Mouse (Mus musculus): Measurements from ENCODE around the gene Actb.

Actb gene

GRCm38 (mm10) chr5:142906532-142907047 is at the start of gene Actb:
TSS of gene Actb (minus strand) at chr5:142906754.
- in situ Hi-C loops (cut with MboI, MseI), result no loop called here

- in situ Hi-C loops (cut with MboI, MseI), result no loop called here
These were observed 47.1 kb upstream of the Actb start for GRCm38 (mm10) chr5:142953641-142954040.

DNA sequence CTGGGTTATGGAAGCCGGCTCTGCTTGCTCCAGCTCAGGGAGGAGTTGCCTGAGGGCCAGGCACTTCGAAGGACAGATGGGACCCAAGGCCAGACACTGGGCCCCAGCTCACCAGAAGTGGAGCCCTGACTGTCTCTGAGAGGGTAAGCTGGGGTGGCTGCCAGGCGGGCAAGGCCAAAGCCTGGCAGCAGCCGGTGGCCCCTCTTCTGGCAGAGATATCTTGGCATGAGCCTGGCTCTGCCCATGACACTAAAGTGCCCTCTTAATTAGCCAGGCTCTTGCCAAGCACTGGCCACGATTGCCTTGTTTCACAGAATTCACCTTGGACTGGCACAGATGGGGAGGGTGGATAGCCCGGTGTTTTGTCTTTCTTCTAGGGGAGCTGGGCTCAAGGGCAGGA is 43.9 kb upstream of the Actb start:
- in situ Hi-C loops (cut with MboI, MseI), result no loop called here

DNA sequence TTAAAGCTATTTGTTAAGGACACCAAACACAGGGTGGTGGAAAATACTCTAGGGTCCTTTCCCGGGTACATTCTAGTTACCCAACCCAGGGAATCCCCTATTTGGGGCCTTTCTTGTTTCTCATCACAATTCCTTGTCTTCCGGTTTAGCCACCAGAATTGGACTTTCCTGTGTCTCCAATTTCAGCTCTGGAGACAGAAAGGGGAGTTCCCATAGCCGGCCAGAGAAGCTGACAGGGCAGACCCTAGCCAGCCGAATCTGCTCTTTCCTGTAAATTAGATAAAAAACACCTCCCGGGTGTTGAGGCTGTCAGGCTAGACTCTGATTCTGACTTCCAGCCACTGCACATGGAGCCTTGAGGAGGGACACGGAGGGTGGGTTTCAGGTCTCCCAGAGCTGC is 43.0 kb upstream of the Actb start:
- in situ Hi-C loops (cut with MboI, MseI), result no loop called here

DNA sequence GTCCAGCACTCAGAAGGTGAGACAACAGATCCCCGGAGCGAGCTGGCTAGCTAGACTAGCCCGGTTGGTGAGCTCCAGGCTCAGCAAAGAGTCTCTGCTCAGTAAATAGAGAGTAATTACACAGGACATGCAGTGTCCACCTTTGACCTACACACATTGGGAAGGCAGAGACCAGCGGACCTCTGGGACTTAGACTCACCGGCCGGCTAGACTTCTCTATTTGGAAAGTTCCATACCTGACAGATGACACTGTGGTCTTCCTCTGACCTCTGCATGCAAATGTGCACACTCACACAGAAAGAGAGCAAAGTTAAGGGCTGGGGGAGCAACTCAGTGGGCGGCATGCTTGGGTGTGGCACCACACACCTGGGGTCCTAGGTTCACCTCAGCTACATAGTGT is 40.9 kb upstream of the Actb start:
- in situ Hi-C loops (cut with MboI, MseI), result no loop called here

- in situ Hi-C loops (cut with MboI, MseI), result no loop called here
These were observed 38.6 kb upstream of the Actb start for GRCm38 (mm10) chr5:142944979-142945682.

GRCm38 (mm10) chr5:142940393-142940792 is 33.8 kb upstream of the Actb start:
- in situ Hi-C loops (cut with MboI, MseI), result no loop called here

DNA sequence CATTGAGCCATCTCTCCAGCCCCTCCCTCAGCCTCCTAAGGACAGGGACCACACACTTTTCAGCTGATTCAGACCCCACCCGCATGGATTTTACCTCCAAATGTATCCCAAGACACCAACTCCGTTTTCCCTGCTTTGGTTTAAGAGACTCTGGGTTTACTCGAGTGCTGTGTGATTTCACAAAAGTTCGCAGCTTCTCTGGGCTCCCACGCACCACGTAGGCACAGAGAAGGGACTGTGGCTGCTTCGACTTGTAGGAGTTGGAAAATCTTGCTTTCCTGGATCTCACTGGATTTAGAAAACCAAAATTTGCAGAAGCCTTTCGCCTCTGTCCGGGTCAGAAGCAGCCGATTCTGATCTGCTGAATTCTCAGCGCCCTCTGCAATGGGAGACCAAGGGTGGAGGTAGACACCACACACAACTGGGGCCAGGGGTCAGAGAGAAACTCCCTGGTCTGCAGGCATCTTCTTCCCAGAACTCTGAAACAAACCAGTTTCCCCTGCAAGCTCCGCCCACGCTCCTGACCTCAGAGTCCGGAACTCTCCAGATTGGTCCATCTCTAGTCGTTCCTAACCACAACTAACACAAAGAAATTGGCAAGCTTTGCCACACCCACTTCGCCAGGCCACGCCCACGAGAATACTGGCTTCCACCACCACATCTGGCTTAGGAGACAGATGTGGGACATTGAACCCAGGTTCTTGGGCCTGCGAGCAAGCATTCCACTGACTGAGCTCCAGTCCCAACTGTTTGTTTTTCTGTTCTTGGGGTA is 31.6 kb upstream of the Actb start:
- in situ Hi-C loops (cut with MboI, MseI), result loop anchor here (5.0 to 10.0 kb wide), 2 partner anchors 53 to 99 kb away; no protein-coding TSS in a partner anchor

- in situ Hi-C loops (cut with MboI, MseI), result loop anchor here (5.0 to 10.0 kb wide), 2 partner anchors 52 to 101 kb away; no protein-coding TSS in a partner anchor
These were observed 29.8 kb upstream of the Actb start for GRCm38 (mm10) chr5:142936336-142936719.

DNA sequence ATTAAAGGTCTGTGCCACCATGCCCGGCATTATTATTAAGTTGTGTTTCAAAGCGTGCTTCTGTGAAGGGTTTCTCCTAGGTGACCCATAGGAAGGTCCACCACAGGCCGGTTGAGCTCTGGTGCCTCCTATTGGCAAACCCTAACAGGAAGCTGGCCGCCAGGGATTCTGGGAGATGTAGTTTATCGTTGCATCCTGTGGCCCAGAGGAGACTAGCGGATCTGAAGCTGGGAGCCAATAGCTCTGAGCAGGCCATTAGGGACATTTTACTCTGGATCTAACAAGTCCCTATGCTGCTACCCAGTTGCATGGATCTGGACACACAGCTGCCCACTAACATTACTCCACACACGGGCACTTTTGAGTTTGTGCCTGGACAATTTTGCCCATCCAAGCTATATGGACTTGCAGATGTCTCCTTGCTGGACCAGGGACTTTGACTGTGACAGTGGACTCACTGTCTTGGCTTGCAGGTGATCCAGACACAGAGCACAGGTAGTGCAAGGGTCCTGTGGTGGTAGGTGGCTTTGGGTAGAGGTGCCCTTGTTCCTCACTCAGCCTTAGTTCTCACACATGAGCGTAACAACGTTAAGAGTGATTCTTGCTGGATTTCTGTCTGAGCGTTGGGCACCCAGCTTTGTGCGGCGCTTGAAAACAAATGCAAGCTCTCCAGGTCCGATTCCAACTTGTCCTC is 29.2 kb upstream of the Actb start:
- in situ Hi-C loops (cut with MboI, MseI), result loop anchor here (5.0 to 10.0 kb wide), 2 partner anchors 51 to 102 kb away; no protein-coding TSS in a partner anchor

GRCm38 (mm10) chr5:142932731-142933130 is 26.2 kb upstream of the Actb start:
- in situ Hi-C loops (cut with MboI, MseI), result loop anchor here (10.0 kb wide), 1 partner anchor 48 kb away; no protein-coding TSS in a partner anchor

GRCm38 (mm10) chr5:142932084-142932685 is 25.6 kb upstream of the Actb start:
- in situ Hi-C loops (cut with MboI, MseI), result loop anchor here (10.0 kb wide), 1 partner anchor 47 kb away; no protein-coding TSS in a partner anchor

DNA sequence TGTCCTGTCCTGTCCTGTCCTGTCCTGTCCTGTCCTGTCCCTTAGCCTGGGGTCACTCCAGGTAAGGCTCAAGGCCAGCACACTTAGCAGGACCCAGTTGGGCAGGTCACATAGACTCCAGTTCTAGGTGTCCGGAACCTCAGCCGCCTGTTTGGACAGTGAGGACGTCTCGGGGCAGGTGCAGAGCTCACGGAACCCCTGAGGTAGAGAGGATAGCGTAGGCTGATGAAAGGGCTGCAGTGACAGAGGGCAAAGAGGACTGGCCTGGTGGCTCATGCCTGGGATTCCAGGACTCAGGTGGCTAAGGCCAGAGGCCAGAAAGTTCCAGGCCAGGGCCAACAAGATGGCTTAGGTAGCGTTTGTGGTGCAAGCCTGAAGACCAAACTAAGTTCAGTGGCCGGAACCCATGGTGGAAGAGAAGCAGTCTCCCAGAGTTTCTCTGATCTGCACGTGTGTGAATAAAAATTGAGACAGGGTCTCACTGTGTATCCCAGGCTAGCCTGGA is 24.7 kb upstream of the Actb start:
- in situ Hi-C loops (cut with MboI, MseI), result loop anchor here (10.0 kb wide), 1 partner anchor 46 kb away; no protein-coding TSS in a partner anchor

GRCm38 (mm10) chr5:142929400-142929752 is 22.8 kb upstream of the Actb start:
- in situ Hi-C loops (cut with MboI, MseI), result no loop called here

GRCm38 (mm10) chr5:142928749-142929399 is 22.3 kb upstream of the Actb start:
- in situ Hi-C loops (cut with MboI, MseI), result no loop called here

DNA sequence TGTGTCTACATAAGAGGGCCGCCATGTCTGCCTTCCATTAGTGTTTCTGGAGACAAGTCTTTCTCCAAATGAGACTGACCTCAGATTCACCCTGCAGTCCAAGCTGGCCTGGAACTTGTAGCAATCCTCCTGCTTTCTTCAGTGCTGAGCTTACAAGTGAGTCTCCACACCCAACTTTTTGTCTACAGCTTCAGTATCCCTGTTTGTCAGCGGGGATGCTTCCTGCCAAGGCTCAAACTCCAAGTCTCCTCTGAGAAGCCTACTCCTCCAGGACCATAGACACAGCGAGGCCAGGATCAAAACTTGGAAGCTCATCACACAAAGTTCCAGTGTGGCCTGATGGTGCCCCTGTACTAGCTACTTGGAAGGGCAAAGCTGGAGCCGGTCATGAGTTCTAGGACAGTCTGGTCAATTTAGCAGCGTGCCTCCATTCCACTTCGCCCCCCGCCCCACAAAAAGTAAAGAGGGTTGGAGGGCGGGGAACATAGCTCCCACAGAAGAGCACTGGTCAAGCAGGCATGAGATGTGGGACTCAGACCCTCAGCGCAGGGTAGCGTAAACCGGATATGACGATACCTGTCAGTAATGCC is 20.9 kb upstream of the Actb start:
- in situ Hi-C loops (cut with MboI, MseI), result no loop called here

- in situ Hi-C loops (cut with MboI, MseI), result no loop called here
These were observed 20.3 kb upstream of the Actb start for GRCm38 (mm10) chr5:142926940-142927228.

GRCm38 (mm10) chr5:142926204-142926939 is 19.8 kb upstream of the Actb start:
- in situ Hi-C loops (cut with MboI, MseI), result no loop called here

DNA sequence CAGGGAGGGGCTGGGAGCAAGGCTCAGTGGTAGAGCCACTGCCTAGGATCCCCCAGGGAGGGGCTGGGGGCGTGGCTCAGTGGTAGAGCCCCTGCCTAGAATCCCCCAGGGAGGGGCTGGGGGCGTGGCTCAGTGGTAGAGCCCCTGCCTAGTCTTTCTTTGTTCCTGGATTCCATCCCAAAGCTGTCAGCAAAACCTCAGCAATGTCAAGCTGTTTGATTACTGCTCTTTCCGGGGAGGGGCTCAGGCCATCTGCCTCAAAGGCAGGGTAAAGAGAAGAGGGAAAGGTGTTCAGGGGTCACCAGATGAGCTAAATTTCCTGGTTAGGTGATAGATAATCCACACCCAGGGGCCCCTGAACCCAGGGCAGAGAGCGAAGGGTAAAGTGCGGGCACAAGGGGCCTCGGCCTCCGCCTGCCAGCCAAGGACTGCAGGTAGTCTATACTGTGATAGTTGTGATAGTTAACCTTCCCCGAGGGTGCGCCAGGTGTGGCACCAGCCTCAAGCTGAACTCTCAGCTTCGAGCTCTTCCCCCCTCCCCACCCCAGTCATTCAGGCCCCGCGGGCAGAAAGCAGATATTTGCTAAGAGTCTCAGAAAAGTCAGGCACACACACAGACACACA is 17.9 kb upstream of the Actb start:
- in situ Hi-C loops (cut with MboI, MseI), result no loop called here
